Mouse (Mus musculus) Muller cell, postnatal 12 days (primary cell): Measurements from ENCODE around the gene Srgap2.
A peak's percentile ranks its signal among the peaks of the same experiment; 100 is the strongest.

Experiments
- DNase-seq: peaks from one replicate; pipeline ENCODE4 v3.0.0-alpha.2; 2015; ENCODE audit errors: inconsistent ontology term

The Srgap2 gene

GRCm38 (mm10) chr1:131473631-131474118 is 53.5 kb downstream of the Srgap2 start:
- no peak for DNase-seq

- DNase-seq, result no peak
Observed at GRCm38 (mm10) chr1:131470597-131470996, 56.6 kb downstream of the Srgap2 start.

- DNase-seq, result no peak
Observed at GRCm38 (mm10) chr1:131465855-131466254, 61.3 kb downstream of the Srgap2 start.

- DNase-seq, result no peak
Observed at GRCm38 (mm10) chr1:131463953-131464627, 63.1 kb downstream of the Srgap2 start.

GRCm38 (mm10) chr1:131462541-131463067 is 64.5 kb downstream of the Srgap2 start:
- peak; percentile 42 for DNase-seq

GRCm38 (mm10) chr1:131460914-131461530 is 66.1 kb downstream of the Srgap2 start:
- peak; percentile 53 for DNase-seq

GRCm38 (mm10) chr1:131455355-131455890 is 71.7 kb downstream of the Srgap2 start:
- no peak for DNase-seq

GRCm38 (mm10) chr1:131454386-131454785 is 72.8 kb downstream of the Srgap2 start:
- no peak for DNase-seq

- DNase-seq, result no peak
Observed at GRCm38 (mm10) chr1:131453335-131453734, 73.8 kb downstream of the Srgap2 start.

- DNase-seq, result no peak
Observed at GRCm38 (mm10) chr1:131448373-131448772, 78.8 kb downstream of the Srgap2 start.

GRCm38 (mm10) chr1:131447333-131447732 is 79.8 kb downstream of the Srgap2 start:
- no peak for DNase-seq

GRCm38 (mm10) chr1:131446577-131446976 is 80.6 kb downstream of the Srgap2 start:
- DNase-seq, result no peak

- DNase-seq, result no peak
Observed at GRCm38 (mm10) chr1:131438556-131438955, 88.6 kb downstream of the Srgap2 start.

GRCm38 (mm10) chr1:131437975-131438374 is 89.2 kb downstream of the Srgap2 start:
- no peak for DNase-seq

GRCm38 (mm10) chr1:131436609-131437008 is 90.5 kb downstream of the Srgap2 start:
- no peak for DNase-seq

- DNase-seq, result peak; percentile 74
Observed at GRCm38 (mm10) chr1:131431456-131432246, 95.5 kb downstream of the Srgap2 start.

- DNase-seq, result no peak
Observed at GRCm38 (mm10) chr1:131427140-131427821, 99.9 kb downstream of the Srgap2 start.

GRCm38 (mm10) chr1:131423061-131423460 is 104.1 kb downstream of the Srgap2 start:
- no peak for DNase-seq

GRCm38 (mm10) chr1:131421113-131421512 is 106.0 kb downstream of the Srgap2 start:
- no peak for DNase-seq

GRCm38 (mm10) chr1:131420660-131421059 is 106.5 kb downstream of the Srgap2 start:
- DNase-seq, result no peak

GRCm38 (mm10) chr1:131419307-131419706 is 107.8 kb downstream of the Srgap2 start:
- DNase-seq, result no peak
